Mouse (Mus musculus) splenic B cell, adult 2 months (primary cell): ENCODE results near the gene Schip1.

ENCODE experiments used
- DNase-seq: peaks from one replicate; pipeline ENCODE4 v3.0.0-alpha.2; 2011; ENCODE audit warnings: low read depth, low spot score
- H3K27me3 ChIP-seq: 2 replicates; pipeline ENCODE4 v1.6.1; 2012; ENCODE audit warnings: mild to moderate bottlenecking, low read length, moderate library complexity, mixed read lengths; ENCODE audit not compliant: control insufficient read depth, poor library complexity, insufficient read depth, severe bottlenecking
- H3K36me3 ChIP-seq: 2 replicates; pipeline ENCODE4 v1.6.1; 2012; ENCODE audit warnings: mild to moderate bottlenecking, low read length, moderate library complexity, mixed read lengths; ENCODE audit not compliant: control insufficient read depth, poor library complexity, insufficient read depth, severe bottlenecking

Gene Schip1

DNA sequence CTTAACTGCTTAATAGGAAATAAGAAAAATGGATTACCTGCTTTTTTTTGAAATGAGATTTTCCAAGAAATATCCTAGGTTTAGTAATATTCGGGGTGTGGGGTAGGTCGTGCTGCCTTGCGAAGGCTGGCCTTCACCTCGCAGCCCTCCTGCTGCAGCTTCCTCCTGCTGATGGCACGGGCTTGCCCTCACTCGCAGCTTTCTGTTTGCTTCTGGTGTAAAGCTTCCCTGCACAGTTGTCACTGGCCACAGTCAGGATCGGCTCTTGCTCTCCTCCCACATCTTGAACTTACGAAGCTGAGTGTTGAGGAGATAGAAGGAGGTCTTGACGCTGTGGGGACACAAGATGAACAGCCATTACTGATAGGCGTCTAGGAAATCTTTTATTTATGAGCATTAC, 539.9 kb downstream of the Schip1 start:
- DNase-seq: no peak
- no peaks in the 10 kb centered on the region for H3K27me3 ChIP-seq
- no peaks in the 10 kb centered on the region for H3K36me3 ChIP-seq

DNA sequence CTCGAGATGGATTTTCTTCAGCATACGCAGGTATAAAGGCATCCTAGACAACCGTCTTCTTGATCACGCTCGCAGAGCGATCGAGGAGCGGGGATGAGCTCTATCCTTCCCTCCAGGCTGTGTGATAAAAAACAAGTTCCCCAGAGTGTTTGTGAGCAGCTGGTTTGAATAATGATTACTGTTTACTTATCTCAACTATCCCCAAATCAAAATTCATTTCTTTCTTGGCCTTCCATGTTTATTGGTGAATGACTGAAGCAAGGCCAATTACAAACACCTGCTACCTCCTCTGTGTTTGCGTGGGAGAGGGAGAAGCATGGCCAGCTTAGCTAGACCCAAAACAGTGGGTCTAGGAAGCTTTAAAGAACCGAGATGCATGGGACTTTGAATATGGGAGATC, 540.4 kb downstream of the Schip1 start:
- Histone ChIP-seq H3K36me3 (no peaks in the 10 kb centered on the region), H3K27me3 (no peaks in the 10 kb centered on the region)
- DNase-seq: no peak

DNA sequence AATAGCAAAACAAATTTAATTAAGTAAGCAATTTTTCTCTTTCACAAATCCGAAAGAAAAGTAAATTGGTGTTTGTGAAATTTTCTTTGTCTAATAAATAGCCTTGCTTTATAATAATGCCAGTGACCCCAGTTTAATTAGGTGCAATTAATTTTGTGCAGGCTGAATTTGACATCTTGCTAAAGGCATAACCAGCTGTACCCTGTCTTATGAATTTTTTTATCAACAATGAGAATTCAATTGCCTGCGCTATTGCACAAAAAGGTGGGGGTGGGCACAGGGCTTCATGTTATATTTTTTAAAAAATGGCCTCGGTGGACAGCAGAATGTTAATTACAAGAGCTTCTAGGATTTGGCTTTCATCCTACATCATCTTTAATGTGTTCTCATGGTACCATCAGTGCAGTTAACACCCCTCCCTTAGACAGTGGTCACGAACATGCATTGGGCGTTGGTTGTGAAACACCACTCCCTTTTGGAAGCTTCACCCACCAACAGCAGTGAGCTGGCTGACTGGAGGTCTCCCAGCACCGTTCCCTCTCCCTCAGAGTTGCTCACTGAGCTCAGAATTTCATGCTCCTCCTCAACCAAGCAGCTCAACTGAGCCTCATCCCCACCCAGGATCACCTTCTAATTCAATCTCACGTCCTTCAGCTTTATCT, 541.5 kb downstream of the Schip1 start:
- no peaks in the 10 kb centered on the region for H3K27me3 ChIP-seq
- no peaks in the 10 kb centered on the region for H3K36me3 ChIP-seq
- no peak for DNase-seq

DNA sequence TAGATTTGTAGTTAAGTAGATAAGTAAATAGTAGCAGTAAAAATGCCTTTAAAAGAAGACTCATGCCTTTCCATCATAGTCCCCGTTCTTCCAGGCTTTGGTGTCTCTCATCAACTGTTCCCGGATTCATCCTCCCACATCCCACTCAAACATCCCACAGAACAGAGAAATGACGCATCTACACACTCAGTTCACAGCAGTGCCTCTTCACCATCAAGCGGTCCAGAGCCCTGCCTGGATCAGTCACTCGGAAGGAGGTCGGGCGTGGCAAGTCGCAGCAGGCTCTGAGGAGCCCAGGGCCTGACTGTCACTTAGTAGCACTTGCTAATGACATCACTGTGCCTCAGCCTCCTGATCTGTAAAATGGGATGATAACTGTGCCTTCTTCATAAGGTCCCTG, 542.1 kb downstream of the Schip1 start:
- no peak for DNase-seq
- no peaks in the 10 kb centered on the region for H3K36me3 ChIP-seq

DNA sequence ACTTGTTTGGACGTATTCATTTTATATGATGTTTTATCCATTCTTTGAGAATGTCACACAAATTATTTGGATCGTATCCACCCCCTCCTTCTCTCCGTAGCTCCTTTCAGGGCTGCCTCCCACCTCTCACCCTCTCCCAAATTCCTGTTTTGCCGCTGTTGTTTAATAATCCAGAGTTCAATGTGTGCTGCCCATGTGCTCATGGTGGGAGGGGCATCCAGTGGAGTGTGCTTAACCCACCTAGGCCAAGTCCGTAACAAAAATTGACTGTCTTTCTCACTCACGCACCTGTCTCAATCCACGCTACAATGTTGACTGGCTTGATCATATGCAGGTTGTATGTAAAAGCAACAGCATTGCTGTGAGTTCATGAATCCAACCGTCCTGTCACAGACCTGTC, 542.7 kb downstream of the Schip1 start:
- Histone ChIP-seq H3K36me3 (no peaks in the 10 kb centered on the region), H3K27me3 (no peaks in the 10 kb centered on the region)
- DNase-seq: no peak

More for the DNA sequence above, 542.1 kb downstream of the Schip1 start:
- H3K27me3 ChIP-seq: no peaks in the 10 kb centered on the region

DNA sequence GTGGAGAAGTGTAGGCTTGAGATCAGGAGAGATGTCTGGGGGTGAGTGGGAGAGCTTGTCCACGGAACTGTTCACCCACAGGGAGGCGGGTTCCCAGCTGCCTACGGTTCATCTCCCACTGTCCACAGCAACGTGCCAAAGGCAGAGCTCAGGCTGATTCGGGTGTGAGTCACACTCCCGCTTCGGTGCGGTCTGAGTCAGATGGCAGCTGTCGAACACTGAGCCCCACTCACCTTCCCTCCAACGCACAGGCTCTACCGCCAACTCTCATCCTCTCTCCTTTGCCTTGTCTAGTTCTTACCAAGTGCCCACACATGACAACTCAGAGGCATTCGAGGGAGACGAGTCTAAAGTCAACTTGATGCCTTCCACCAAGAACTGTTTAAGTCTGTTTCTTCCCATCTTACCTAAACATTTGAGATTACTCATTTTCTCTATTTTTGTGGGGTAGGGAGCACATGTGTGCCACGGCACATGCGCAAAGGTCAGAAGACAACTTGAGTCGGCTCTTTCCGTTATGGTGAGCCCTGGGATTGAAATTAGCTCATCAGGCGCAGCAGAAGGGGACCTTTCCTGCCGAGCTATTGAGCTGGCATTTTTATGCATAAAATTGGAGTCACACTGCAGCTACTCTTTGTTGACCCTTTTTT, 544.4 kb downstream of the Schip1 start:
- H3K36me3 ChIP-seq: no peaks in the 10 kb centered on the region
- no peaks in the 10 kb centered on the region for H3K27me3 ChIP-seq
- DNase-seq: no peak

DNA sequence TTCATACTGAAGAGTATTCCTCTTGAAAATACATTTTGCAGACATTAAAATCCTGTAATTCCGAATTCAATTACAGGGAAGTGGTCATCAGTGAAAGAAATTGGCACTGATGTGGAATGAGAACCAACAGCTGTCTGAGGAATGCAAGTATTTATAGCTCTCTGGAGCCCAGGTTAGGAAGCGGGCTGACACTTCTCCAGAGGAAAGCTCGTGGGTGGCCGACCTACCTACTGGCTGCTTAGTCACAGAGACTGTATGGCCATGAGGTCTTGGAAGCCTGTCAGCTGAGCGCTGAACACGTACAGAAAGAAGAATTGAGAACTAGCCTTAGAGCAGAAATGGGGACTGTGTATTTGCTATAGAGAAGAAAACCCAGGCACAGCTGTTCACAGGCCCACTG, 545.4 kb downstream of the Schip1 start:
- DNase-seq: no peak
- Histone ChIP-seq H3K27me3 (no peaks in the 10 kb centered on the region), H3K36me3 (no peaks in the 10 kb centered on the region)

DNA sequence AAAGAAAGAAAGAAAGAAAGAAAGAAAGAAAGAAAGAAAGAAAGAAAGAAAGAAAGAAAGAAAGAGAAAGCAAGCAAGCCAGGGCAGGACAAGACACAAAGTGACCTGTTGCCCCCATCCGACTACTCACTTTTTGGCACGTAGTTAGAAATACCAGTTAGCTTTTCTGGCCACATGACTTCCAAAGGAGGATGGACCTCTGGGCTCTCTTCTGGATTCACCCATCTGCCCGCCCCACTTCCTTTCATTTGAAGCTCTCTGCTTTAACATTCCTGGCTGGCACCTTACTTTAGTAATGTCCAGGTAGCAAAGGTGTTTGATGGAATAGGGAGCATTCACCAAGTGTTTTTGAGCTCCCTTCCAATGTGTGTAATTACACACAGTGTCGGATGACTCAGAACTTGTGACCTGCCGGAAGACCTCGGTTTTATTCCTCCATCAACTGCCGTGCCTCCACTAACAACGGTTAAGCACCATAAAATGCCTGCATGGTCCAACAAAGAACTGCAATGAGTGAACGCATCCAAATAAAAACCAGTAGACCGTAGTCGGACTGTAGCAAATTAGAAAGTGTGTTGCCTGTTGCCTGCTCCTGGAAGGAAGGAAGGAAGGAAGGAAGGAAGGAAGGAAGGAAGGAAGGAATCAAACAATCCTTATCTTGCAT, 546.1 kb downstream of the Schip1 start:
- no peaks in the 10 kb centered on the region for H3K36me3 ChIP-seq
- no peaks in the 10 kb centered on the region for H3K27me3 ChIP-seq
- DNase-seq: no peak

DNA sequence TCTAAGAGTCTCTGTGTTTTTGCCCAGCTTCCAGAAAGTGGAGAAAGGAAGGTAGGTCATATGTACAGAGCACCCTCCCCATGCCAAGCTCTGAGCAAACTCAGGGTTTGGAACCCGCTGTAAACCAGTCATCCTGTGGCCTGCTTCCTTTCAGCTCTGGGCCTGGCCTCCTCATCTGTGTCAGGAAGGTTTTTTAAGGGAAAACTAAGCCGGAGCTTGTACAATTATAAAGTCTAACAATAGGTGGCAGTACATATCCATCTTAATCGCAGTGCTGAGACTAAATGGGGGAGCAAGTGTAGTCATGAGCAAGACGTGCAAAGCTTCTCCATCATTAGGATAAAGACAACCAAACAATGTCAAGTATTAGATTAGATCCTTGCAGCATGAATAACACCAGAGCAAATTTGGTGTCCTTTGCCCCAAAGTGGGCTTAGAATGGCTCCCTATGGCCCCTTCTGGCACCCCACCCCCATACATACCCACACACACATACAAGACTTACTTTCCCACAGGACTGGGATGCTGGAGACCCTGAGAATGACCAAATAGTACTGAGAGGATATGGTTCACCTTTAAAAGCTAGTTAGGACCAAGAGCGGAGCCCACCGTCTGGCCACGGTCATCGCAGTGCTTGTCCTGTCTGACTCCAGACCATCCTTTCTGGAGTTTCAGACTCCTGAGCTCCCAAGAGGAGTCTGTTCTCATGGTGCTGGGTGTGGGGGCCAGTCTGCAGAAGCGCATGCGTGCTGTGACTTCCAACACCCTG, 550.6 kb downstream of the Schip1 start:
- no peaks in the 10 kb centered on the region for H3K36me3 ChIP-seq
- peak; percentile 76 for DNase-seq
- no peaks in the 10 kb centered on the region for H3K27me3 ChIP-seq

DNA sequence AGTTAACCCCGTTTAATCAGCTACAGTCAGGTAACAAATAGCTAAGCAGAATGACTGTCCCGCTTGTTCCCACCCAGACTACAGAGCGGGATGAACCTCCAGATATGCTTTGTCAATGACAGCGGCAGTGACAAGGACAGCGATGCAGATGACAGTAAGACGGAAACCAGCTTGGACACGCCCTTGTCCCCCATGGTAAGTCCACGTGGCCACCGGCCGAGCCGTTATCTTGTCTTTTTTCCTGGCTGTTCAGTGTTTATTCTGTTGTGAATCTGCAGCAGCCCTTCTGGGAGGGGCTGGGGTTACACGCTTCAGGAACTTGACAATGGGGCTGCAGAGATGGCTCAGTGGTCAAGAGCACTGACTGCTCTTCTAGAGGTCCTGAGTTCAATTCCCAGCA, 551.8 kb downstream of the Schip1 start:
- DNase-seq: no peak

DNA sequence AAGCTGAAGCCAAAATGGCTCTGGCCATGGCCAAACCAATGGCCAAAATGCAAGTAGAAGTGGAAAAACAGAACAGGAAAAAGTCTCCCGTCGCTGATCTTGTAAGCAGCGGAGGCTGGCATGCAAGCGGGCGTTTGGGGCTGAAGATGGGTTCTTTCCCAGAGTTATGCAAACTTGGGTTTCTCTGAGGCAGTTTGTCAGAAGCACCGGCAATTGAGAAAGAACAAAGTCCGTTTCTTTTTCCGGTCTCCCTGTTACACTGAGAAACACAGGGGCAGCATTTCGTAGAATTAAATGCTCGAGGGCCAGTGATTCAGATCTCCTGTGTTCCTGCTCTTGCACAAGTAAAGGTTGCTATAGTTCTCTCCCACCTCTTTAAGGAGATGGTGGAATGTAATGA, 553.1 kb downstream of the Schip1 start:
- H3K27me3 ChIP-seq: no peaks in the 10 kb centered on the region
- H3K36me3 ChIP-seq: no peaks in the 10 kb centered on the region
- no peak for DNase-seq

More for the DNA sequence above, 551.8 kb downstream of the Schip1 start:
- H3K36me3 ChIP-seq: no peaks in the 10 kb centered on the region
- no peaks in the 10 kb centered on the region for H3K27me3 ChIP-seq

DNA sequence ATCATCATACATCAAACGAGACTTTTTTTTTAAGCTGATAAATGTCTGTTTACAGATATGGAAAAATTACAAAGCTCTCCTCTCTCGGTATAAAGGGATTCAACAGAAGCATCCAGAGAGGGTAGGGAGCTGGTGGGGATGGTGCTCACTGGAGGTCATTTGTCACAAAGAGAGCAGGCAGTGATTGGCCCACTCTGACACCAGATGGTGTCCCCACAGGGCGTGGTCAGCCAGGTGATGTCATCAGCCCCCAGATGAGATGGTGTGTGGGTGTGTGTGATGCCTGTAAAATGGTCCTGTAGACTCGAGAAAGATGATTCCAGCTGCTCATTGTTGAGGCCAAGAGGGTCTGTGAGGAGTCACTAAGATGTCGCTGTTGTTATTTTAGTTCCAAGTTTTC, 554.5 kb downstream of the Schip1 start:
- Histone ChIP-seq H3K36me3 (no peaks in the 10 kb centered on the region), H3K27me3 (no peaks in the 10 kb centered on the region)
- no peak for DNase-seq

DNA sequence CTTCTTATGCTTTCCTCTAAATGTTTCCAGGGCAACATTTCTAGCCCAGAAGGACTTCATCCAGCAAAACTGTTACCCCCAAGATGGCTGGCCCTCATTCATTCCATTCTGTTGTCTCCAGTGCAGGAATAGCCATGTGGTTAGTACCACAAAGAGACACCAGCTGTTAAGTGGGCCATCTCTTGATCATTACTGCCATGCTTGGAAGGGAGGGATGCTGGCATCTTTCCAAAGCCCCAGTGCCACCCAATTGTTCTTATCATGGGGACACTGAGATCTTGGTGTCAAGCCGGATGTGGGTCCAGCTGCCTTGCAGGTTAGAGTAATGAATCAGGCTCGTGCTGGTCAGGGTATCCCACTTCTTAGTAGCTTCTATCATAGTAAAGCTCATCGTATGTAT, 557.4 kb downstream of the Schip1 start:
- Histone ChIP-seq H3K27me3 (no peaks in the 10 kb centered on the region), H3K36me3 (no peaks in the 10 kb centered on the region)
- no peak for DNase-seq

DNA sequence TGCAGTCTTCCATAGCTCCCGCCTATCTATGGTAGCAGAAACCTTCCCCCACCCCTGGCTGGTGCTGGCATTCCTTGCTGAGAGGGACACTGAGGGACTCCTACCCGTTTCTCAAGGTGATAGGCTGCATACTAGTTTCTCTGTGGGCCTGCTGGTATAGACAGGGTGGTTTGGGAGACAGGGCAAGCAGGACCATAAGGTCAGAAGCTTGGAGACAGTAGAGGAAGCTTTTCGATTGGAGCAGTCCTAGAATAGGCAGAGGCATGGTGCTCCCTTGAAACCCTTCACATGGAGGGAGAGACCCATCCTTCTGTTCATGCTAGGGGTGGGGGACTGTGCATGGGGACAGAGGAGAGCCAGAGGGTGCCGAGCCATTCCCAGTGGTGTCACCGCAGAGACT, 558.4 kb downstream of the Schip1 start:
- no peaks in the 10 kb centered on the region for H3K27me3 ChIP-seq
- no peaks in the 10 kb centered on the region for H3K36me3 ChIP-seq
- no peak for DNase-seq

DNA sequence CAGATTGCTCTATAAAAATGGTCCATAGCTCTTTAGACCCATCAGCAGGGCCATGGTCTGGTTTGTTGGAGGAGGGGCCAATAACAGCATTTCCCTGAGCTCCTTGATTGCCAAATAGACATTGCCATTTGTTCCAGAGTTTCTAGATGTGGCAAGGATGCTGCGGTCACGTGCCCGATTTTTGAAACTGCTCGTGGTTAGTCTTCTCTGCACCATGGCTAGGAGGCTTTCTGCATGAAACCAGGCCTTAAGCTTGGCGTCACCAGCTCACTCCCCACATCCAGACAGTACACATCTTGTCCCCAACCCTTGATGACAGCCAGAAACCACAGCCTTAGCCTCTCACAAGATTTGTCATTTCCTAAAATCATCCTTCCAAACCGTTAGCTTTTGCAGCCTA, 559.9 kb downstream of the Schip1 start:
- no peak for DNase-seq

More for the DNA sequence above, 559.9 kb downstream of the Schip1 start:
- H3K27me3 ChIP-seq: no peaks in the 10 kb centered on the region
- no peaks in the 10 kb centered on the region for H3K36me3 ChIP-seq
